Mouse (Mus musculus) olfactory bulb, adult 2 months (tissue): ENCODE results near the gene Dio1.

Experiments
- CTCF ChIP-seq: fragments of 200-500 bp; IDR thresholded peaks from 2 replicates; pipeline ENCODE4 v1.5.1; 2012; ENCODE audit warnings: low read depth, mild to moderate bottlenecking, low read length, moderate library complexity; ENCODE audit not compliant: insufficient read depth
- POLR2A ChIP-seq: fragments of 200-500 bp; IDR thresholded peaks from 2 replicates; pipeline ENCODE4 v1.6.1; 2012; ENCODE audit warnings: mild to moderate bottlenecking, low read depth, low read length, moderate library complexity; ENCODE audit not compliant: insufficient read depth

GRCm38 (mm10) chr4:107302221-107302620, 4.7 kb downstream of the Dio1 start:
- no peak for TF ChIP-seq CTCF
- TF ChIP-seq POLR2A, result no peak
